ENCODE assay signal across 22 mouse cellular contexts in genomic region chr6:54342223-54342622, GRCm38 (mm10). TPM values are rescaled to one million over a fixed set of nuclear protein-coding genes. Genes with fewer than 3 reads are reported as not detected.
DNase-seq lines count a peak whose midpoint lies in the region; ATAC-seq lines count a peak whose summit lies in the region.
"Had no signal": no experiment of that assay in that cellular context is flagged by ENCODE, and none has a peak within 500 bp of the region (broad histone marks: within the 10 kb centered on the region; RNA-seq: fewer than 3 reads in every experiment).

No protein-coding gene starts in this region.

- H3K9ac ChIP-seq in forebrain, embryonic 14.5 days (ENCODE audit: low read length), result no peak overlapping the region
- no peak overlapping the region for H3K9ac ChIP-seq in forebrain, embryonic 11.5 days (ENCODE audit: low read length)
- H3K9ac ChIP-seq: embryonic facial prominence, embryonic 12.5 days; forebrain, embryonic 12.5 days; forebrain, embryonic 15.5 days had no signal

- H3K4me1 ChIP-seq in forebrain, embryonic 14.5 days (ENCODE audit: control insufficient read depth, insufficient read depth, low read length), result no peaks in the 10 kb centered on the region
- H3K4me1 ChIP-seq in forebrain, embryonic 11.5 days (replicated peaks; ENCODE audit: control insufficient read depth, insufficient read depth, low read length), result no peaks in the 10 kb centered on the region
- H3K4me1 ChIP-seq: embryonic facial prominence, embryonic 10.5 days; embryonic facial prominence, embryonic 12.5 days; forebrain, embryonic 12.5 days; forebrain, embryonic 15.5 days had no signal

- no peak overlapping the region for H3K4me2 ChIP-seq in forebrain, embryonic 14.5 days (ENCODE audit: low read length)
- no peak overlapping the region for H3K4me2 ChIP-seq in forebrain, embryonic 11.5 days (ENCODE audit: low read depth, low read length, severe bottlenecking)
- H3K4me2 ChIP-seq: embryonic facial prominence, embryonic 12.5 days; forebrain, embryonic 12.5 days; forebrain, embryonic 15.5 days had no signal

- intact Hi-C loops in left cerebral cortex, postnatal 10 days (cut with DNase I), result no loop called here

- peak; percentile 44 for DNase-seq in forebrain, embryonic 14.5 days (ENCODE audit: low spot score)
- DNase-seq in forebrain, embryonic 11.5 days (ENCODE audit: low spot score), result no peak
- DNase-seq in frontal cortex, postnatal 25 days (ENCODE audit: low spot score in 2 of 2), result no peak
- DNase-seq in brain, adult 2 months (ENCODE audit: low read depth, low spot score), result peak; percentile 53
- DNase-seq in telencephalon, adult 2 months (ENCODE audit: low read depth, low spot score), result peak; percentile 16
- DNase-seq in left cerebral cortex, postnatal 10 days (ENCODE audit: extremely low spot score in 1 of 2, low spot score in 2 of 2), result no peak
- DNase-seq: adrenal gland, adult 8-10 months; adrenal gland, postnatal 14 days; adrenal gland, postnatal 36 days; B cell, adult 2 months; cerebellum, adult 11-12 months; cerebellum, adult 9-10 months had no signal

- no peaks in the 10 kb centered on the region for H3K36me3 ChIP-seq in forebrain, embryonic 14.5 days (ENCODE audit: control insufficient read depth, insufficient read depth, low read length)
- no peaks in the 10 kb centered on the region for H3K36me3 ChIP-seq in forebrain, embryonic 11.5 days (ENCODE audit: control insufficient read depth, insufficient read depth, low read length)
- H3K36me3 ChIP-seq: embryonic facial prominence, embryonic 10.5 days; embryonic facial prominence, embryonic 12.5 days; forebrain, embryonic 12.5 days; forebrain, embryonic 15.5 days; G1E had no signal

- no peak overlapping the region for H3K4me3 ChIP-seq in forebrain, embryonic 14.5 days (ENCODE audit: low read depth, low read length)
- no peak overlapping the region for H3K4me3 ChIP-seq in forebrain, embryonic 11.5 days (ENCODE audit: low read depth, low read length)
- H3K4me3 ChIP-seq: embryonic facial prominence, embryonic 10.5 days; embryonic facial prominence, embryonic 12.5 days; forebrain, embryonic 12.5 days; forebrain, embryonic 15.5 days had no signal

- no peaks in the 10 kb centered on the region for H3K27me3 ChIP-seq in forebrain, embryonic 14.5 days (replicated peaks; ENCODE audit: control insufficient read depth, insufficient read depth, low read length)
- H3K27me3 ChIP-seq in forebrain, embryonic 11.5 days (ENCODE audit: control insufficient read depth, insufficient read depth, low read length), result no peaks in the 10 kb centered on the region
- H3K27me3 ChIP-seq: CH12.LX; embryonic facial prominence, embryonic 12.5 days; forebrain, embryonic 12.5 days; forebrain, embryonic 15.5 days; Patski had no signal

- no peak overlapping the region for H3K27ac ChIP-seq in forebrain, embryonic 14.5 days (ENCODE audit: low read depth, low read length)
- no peak overlapping the region for H3K27ac ChIP-seq in forebrain, embryonic 11.5 days (ENCODE audit: low read depth, low read length)
- H3K27ac ChIP-seq: embryonic facial prominence, embryonic 10.5 days; embryonic facial prominence, embryonic 12.5 days; forebrain, embryonic 12.5 days; forebrain, embryonic 15.5 days had no signal

- no peak for ATAC-seq in forebrain, embryonic 14.5 days
- ATAC-seq in forebrain, embryonic 11.5 days (replicated peaks; ENCODE audit: low FRiP score), result no peak
- ATAC-seq in frontal cortex, adult (ENCODE audit: low TSS enrichment), result peak; percentile 52
- ATAC-seq: activated CD4-positive, CD25-positive, alpha-beta regulatory T cell, adult 4 months; CD4-positive, CD25-positive, alpha-beta regulatory T cell, adult 4 months; forebrain, embryonic 15.5 days; Patski had no signal

- no peaks in the 10 kb centered on the region for H3K9me3 ChIP-seq in forebrain, embryonic 14.5 days (replicated peaks; ENCODE audit: control insufficient read depth, low read length)
- no peaks in the 10 kb centered on the region for H3K9me3 ChIP-seq in forebrain, embryonic 11.5 days (ENCODE audit: control insufficient read depth, low read length)
- H3K9me3 ChIP-seq: embryonic facial prominence, embryonic 10.5 days; embryonic facial prominence, embryonic 12.5 days; forebrain, embryonic 12.5 days; forebrain, embryonic 15.5 days had no signal

- 88% methylated on average over 10 of the region's 10 CpGs for WGBS in forebrain, embryonic 14.5 days
- 91% methylated on average over 10 of the region's 10 CpGs for WGBS in forebrain, embryonic 11.5 days

RNA-seq across cellular contexts. Expression of gene Prr15, which starts 16.6 kb away (rescaled TPM):
- 2.0 and 3.1 TPM in 2 replicates for polyA plus RNA-seq in forebrain, embryonic 14.5 days (2014; fragmentation: Nextera tagmentation; extraction: Ambion mirVana)
- 5.0 and 6.0 TPM in 2 replicates for polyA plus RNA-seq in forebrain, embryonic 11.5 days (2014; fragmentation: Nextera tagmentation; extraction: Ambion mirVana)
- 1 to 10 TPM; 1.4 to 2.3 TPM for total RNA-seq in left cerebral cortex, postnatal 10 days (2021)
- total RNA-seq: CH12.LX had no signal
- polyA plus RNA-seq: activated CD4-positive, CD25-positive, alpha-beta regulatory T cell, adult 4 months; G1E had no signal

Comparison
In these comparisons a context has a peak if more than half of its experiments do, and no peak if none do; other contexts are left out.
1. DNase-seq: peak in forebrain, embryonic 14.5 days (single experiment), brain, adult 2 months (single experiment) and telencephalon, adult 2 months (single experiment); none in forebrain, embryonic 11.5 days (single experiment), frontal cortex, postnatal 25 days (0 of 2) and left cerebral cortex, postnatal 10 days (0 of 2).